In the genomic region with DNA sequence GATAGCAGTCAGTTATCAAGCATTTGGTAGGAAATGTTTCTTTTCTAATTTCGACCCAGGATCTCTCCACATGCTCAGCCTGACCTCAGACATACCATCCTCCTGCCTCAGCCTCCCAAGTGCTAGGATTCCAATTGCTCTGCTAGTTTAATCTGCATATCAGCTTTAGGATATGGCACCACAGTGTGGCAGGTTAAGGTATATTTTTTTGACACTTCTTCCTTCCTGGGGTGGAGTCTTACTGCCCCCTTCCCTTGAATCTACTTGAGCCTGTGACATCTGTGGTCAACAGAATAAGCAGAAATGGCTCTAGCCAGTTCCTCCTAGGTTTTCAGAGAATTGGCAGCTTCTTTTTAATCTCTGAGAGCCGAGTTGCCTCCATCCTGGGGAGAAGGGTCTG, we compare ENCODE assay signal across 12 mouse cellular contexts. TPM values are rescaled to one million over a fixed set of nuclear protein-coding genes. Genes with fewer than 3 reads are reported as not detected.
DNase-seq lines count a peak whose midpoint lies in the region; ATAC-seq and TF ChIP-seq lines count a peak whose summit lies in the region.
"Had no signal": no experiment of that assay in that cellular context is flagged by ENCODE, and none has a peak within 500 bp of the region (broad histone marks: within the 10 kb centered on the region; RNA-seq: fewer than 3 reads in every experiment).

No protein-coding gene starts in this region.

- no peak for TF ChIP-seq POLR2A in lung, adult 2 months (IDR thresholded peaks at IDR 0.05; ENCODE audit: borderline replicate concordance, extremely low read depth, low read depth, low read length)

- TF ChIP-seq CTCF in heart, postnatal 0 days (IDR thresholded peaks at IDR 0.05; ENCODE audit: low read depth) = peak; percentile 26; the same call in 1 of the 2 replicates
- TF ChIP-seq CTCF in lung, postnatal 0 days (IDR thresholded peaks at IDR 0.05) = peak; percentile 56
- TF ChIP-seq CTCF in lung, adult 2 months (IDR thresholded peaks at IDR 0.05; ENCODE audit: insufficient read depth, low read length) = no peak

- H3K4me3 ChIP-seq in heart, postnatal 0 days (ENCODE audit: low read depth, low read length) = no peak overlapping the region
- no peak overlapping the region for H3K4me3 ChIP-seq in lung, postnatal 0 days (ENCODE audit: low read depth, low read length)
- no peak overlapping the region for H3K4me3 ChIP-seq in lung, adult 2 months (replicated peaks; ENCODE audit: extremely low read depth, low read depth, low read length)
- H3K4me3 ChIP-seq in hindbrain, embryonic 13.5 days = no peak overlapping the region
- H3K4me3 ChIP-seq: embryonic facial prominence, embryonic 12.5 days; heart, embryonic 12.5 days; lung, embryonic 15.5 days had no signal

- H3K9me3 ChIP-seq in heart, postnatal 0 days (replicated peaks; ENCODE audit: control insufficient read depth, low read length) = no peaks in the 10 kb centered on the region
- no peaks in the 10 kb centered on the region for H3K9me3 ChIP-seq in lung, postnatal 0 days (ENCODE audit: low read length)
- H3K9me3 ChIP-seq in hindbrain, embryonic 13.5 days = no peaks in the 10 kb centered on the region
- H3K9me3 ChIP-seq: embryonic facial prominence, embryonic 12.5 days; heart, embryonic 12.5 days; lung, embryonic 15.5 days had no signal

- TF ChIP-seq EP300 in heart, postnatal 0 days (IDR thresholded peaks at IDR 0.05; ENCODE audit: low read depth) = no peak
- TF ChIP-seq EP300 in lung, postnatal 0 days (IDR thresholded peaks at IDR 0.05) = no peak

- H3K27ac ChIP-seq in heart, postnatal 0 days (ENCODE audit: low read depth) = no peak overlapping the region
- H3K27ac ChIP-seq in lung, postnatal 0 days (ENCODE audit: low read length) = no peak overlapping the region
- H3K27ac ChIP-seq in hindbrain, embryonic 13.5 days = no peak overlapping the region
- H3K27ac ChIP-seq: embryonic facial prominence, embryonic 12.5 days; lung, embryonic 15.5 days had no signal

- no peaks in the 10 kb centered on the region; the same call in 1 of the 2 replicates for H3K36me3 ChIP-seq in heart, postnatal 0 days (replicated peaks; ENCODE audit: control insufficient read depth, insufficient read depth, low read length)
- 0 out of 2 replicates have a peak, but pooled peaks cover 3% of the 10 kb centered on the region for H3K36me3 ChIP-seq in lung, postnatal 0 days (ENCODE audit: insufficient read depth, low read length)
- H3K36me3 ChIP-seq in splenic B cell, adult 2 months (ENCODE audit: control insufficient read depth, insufficient read depth, low read length, poor library complexity, severe bottlenecking) = no peaks in the 10 kb centered on the region; the same call in 1 of the 2 replicates
- H3K36me3 ChIP-seq in hindbrain, embryonic 13.5 days = no peaks in the 10 kb centered on the region
- H3K36me3 ChIP-seq: embryonic facial prominence, embryonic 12.5 days; lung, embryonic 15.5 days had no signal

- no peak overlapping the region for H3K4me2 ChIP-seq in heart, postnatal 0 days (ENCODE audit: low read depth, low read length)
- H3K4me2 ChIP-seq in lung, postnatal 0 days (replicated peaks; ENCODE audit: low read depth, low read length) = no peak overlapping the region
- H3K4me2 ChIP-seq in hindbrain, embryonic 13.5 days = no peak overlapping the region
- H3K4me2 ChIP-seq: embryonic facial prominence, embryonic 12.5 days; heart, embryonic 12.5 days; lung, embryonic 15.5 days had no signal

- H3K9ac ChIP-seq in heart, postnatal 0 days (replicated peaks; ENCODE audit: low read depth, low read length) = no peak overlapping the region
- no peak overlapping the region for H3K9ac ChIP-seq in lung, postnatal 0 days (replicated peaks; ENCODE audit: low read depth)
- H3K9ac ChIP-seq in hindbrain, embryonic 13.5 days = no peak overlapping the region
- H3K9ac ChIP-seq: embryonic facial prominence, embryonic 12.5 days; heart, embryonic 12.5 days; lung, embryonic 15.5 days had no signal

- 66% methylated on average over 2 of the region's 2 CpGs for WGBS in heart, postnatal 0 days
- 65% methylated on average over 2 of the region's 2 CpGs for WGBS in lung, postnatal 0 days
- 58% methylated on average over 2 of the region's 2 CpGs for WGBS in lung, adult 2 months
- WGBS in hindbrain, embryonic 13.5 days = 88% methylated on average over 2 of the region's 2 CpGs

- no peaks in the 10 kb centered on the region for H3K27me3 ChIP-seq in heart, postnatal 0 days (ENCODE audit: control insufficient read depth, insufficient read depth, low read length)
- H3K27me3 ChIP-seq in lung, postnatal 0 days (replicated peaks; ENCODE audit: insufficient read depth, low read length) = no peaks in the 10 kb centered on the region
- no peaks in the 10 kb centered on the region for H3K27me3 ChIP-seq in splenic B cell, adult 2 months (ENCODE audit: control insufficient read depth, insufficient read depth, low read length, poor library complexity, severe bottlenecking)
- H3K27me3 ChIP-seq in hindbrain, embryonic 13.5 days = no peaks in the 10 kb centered on the region
- H3K27me3 ChIP-seq: embryonic facial prominence, embryonic 12.5 days; heart, embryonic 12.5 days; lung, embryonic 15.5 days had no signal

- no peak for DNase-seq in heart, postnatal 0 days (ENCODE audit: low spot score)
- DNase-seq in heart, adult 18-20 months = no peak
- DNase-seq in lung, postnatal 0 days (ENCODE audit: low spot score) = peak; percentile 51
- no peak for DNase-seq in lung, adult 2 months
- peak; percentile 34 for DNase-seq in adipocyte (ENCODE audit: low spot score)
- peak; percentile 50 for DNase-seq in splenic B cell, adult 2 months (ENCODE audit: low read depth, low spot score)
- DNase-seq in embryo, embryonic 9.5 days (ENCODE audit: extremely low spot score) = no peak

- no peaks in the 10 kb centered on the region; the same call in 1 of the 2 replicates for H3K4me1 ChIP-seq in heart, postnatal 0 days (ENCODE audit: control insufficient read depth, insufficient read depth)
- H3K4me1 ChIP-seq in lung, postnatal 0 days (ENCODE audit: insufficient read depth, low read depth, low read length) = peaks cover 9% of the 10 kb centered on the region; the same call in 1 of the 2 replicates
- peaks cover 18% of the 10 kb centered on the region for H3K4me1 ChIP-seq in lung, adult 2 months (ENCODE audit: control insufficient read depth, insufficient read depth, low read length)
- peaks cover 5% of the 10 kb centered on the region; the same call in 1 of the 2 replicates for H3K4me1 ChIP-seq in hindbrain, embryonic 13.5 days (replicated peaks)
- H3K4me1 ChIP-seq: embryonic facial prominence, embryonic 12.5 days had no signal

- ATAC-seq in heart, postnatal 0 days (ENCODE audit: insufficient read depth, low read depth) = no peak
- no peak for ATAC-seq in lung, postnatal 0 days
- ATAC-seq in hindbrain, embryonic 13.5 days (ENCODE audit: low FRiP score) = no peak
- ATAC-seq: activated CD4-positive, CD25-positive, alpha-beta regulatory T cell, adult 4 months had no signal

RNA-seq across cellular contexts. Expression of a gene that starts 56.2 kb away (rescaled TPM):
- 11.6 and 13.4 TPM in 2 replicates for total RNA-seq in heart, postnatal 0 days (2014; rRNA removed; ENCODE audit: low replicate concordance)
- polyA plus RNA-seq in heart, postnatal 0 days (2015; fragmentation: Nextera tagmentation; extraction: Ambion mirVana) = 4.6 TPM in 2 replicates
- total RNA-seq in heart, adult 18-20 months (2021) = 10 to 100 TPM; 28.3 to 29.5 TPM
- polyA plus RNA-seq in lung, postnatal 0 days (2015; fragmentation: Nextera tagmentation; extraction: Ambion mirVana) = 17.7 and 19.3 TPM in 2 replicates
- 40.9 and 41.5 TPM in 2 replicates for polyA plus RNA-seq in lung, adult 2 months (2012; rRNA removed)
- polyA plus RNA-seq in hindbrain, embryonic 13.5 days (2015; fragmentation: Nextera tagmentation; extraction: Ambion mirVana) = 3.4 and 4.2 TPM in 2 replicates

Comparison
In these comparisons a context has a peak if more than half of its experiments do, and no peak if none do; other contexts are left out.
1. DNase-seq: peak in lung, postnatal 0 days (single experiment), adipocyte (single experiment) and splenic B cell, adult 2 months (single experiment); none in heart, postnatal 0 days (single experiment), heart, adult 18-20 months (0 of 2), lung, adult 2 months (single experiment) and embryo, embryonic 9.5 days (single experiment).